Mouse (Mus musculus): ENCODE data around the gene Tcte1.

DNA sequence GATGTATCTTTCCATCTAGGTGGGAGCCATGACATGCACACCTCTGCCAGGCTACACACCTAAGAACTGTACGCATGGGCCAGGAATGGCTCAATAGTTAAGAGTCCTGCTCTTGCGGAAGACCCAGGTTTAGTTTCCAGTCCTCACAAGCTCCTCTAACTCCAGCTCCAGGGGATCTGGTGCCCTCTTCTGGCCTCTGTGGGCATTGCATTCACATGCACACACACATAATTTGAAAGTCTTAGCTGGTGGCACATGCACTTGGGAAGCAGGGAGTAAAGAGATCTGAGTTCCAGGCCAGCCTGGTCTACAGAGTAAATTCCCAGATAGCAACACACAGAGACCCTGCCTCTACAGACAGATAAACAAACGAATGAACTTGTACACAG is 63.2 kb downstream of the Tcte1 start:
- TF ChIP-seq POLR2A (IDR thresholded peaks at IDR 0.05; ENCODE audit: low read depth, low read length): no peak
- no peak for TF ChIP-seq CTCF (IDR thresholded peaks at IDR 0.05; ENCODE audit: extremely low read depth, insufficient read depth, insufficient read length, insufficient replicate concordance)

Data from spleen, adult 2 months (tissue).